Mouse (Mus musculus) neural tube, embryonic 15.5 days (tissue): ENCODE measurements around the gene Wdr27. TPM values are rescaled to one million over a fixed set of nuclear protein-coding genes. Genes with fewer than 3 reads are reported as not detected.

Source experiments
- ATAC-seq: fragments of 200-750 bp; cut with Nextera tagmentation; 2 replicates; pipeline ENCODE4 v1.8.0; 2017; ENCODE audit warnings: mild to moderate bottlenecking, moderate TSS enrichment, moderate library complexity; ENCODE audit not compliant: low FRiP score
- H3K27ac ChIP-seq: fragments of 300-500 bp; sonication (generic); replicated peaks from 2 replicates; pipeline ENCODE4 v1.5.1; 2015; ENCODE audit warnings: mild to moderate bottlenecking, inconsistent platforms
- H3K27me3 ChIP-seq: fragments of 300-500 bp; sonication (generic); replicated peaks from 2 replicates; pipeline ENCODE4 v1.6.1; 2015; ENCODE audit warnings: inconsistent platforms
- H3K36me3 ChIP-seq: fragments of 300-500 bp; sonication (generic); 2 replicates; pipeline ENCODE4 v1.6.1; 2015; ENCODE audit warnings: inconsistent platforms
- H3K4me1 ChIP-seq: fragments of 300-500 bp; sonication (generic); 2 replicates; pipeline ENCODE4 v1.6.1; 2015; ENCODE audit warnings: inconsistent platforms
- H3K4me2 ChIP-seq: fragments of 300-500 bp; sonication (generic); 2 replicates; pipeline ENCODE4 v1.6.1; 2015; ENCODE audit warnings: inconsistent platforms, mild to moderate bottlenecking, moderate library complexity
- H3K4me3 ChIP-seq: fragments of 300-500 bp; sonication (generic); replicated peaks from 2 replicates; pipeline ENCODE4 v1.5.1; 2015; ENCODE audit warnings: mild to moderate bottlenecking, inconsistent platforms
- H3K9ac ChIP-seq: fragments of 300-500 bp; sonication (generic); replicated peaks from 2 replicates; pipeline ENCODE4 v1.6.1; 2015; ENCODE audit warnings: mild to moderate bottlenecking, inconsistent platforms
- H3K9me3 ChIP-seq: fragments of 300-500 bp; sonication (generic); replicated peaks from 2 replicates; pipeline ENCODE4 v1.6.1; 2016; ENCODE audit warnings: inconsistent platforms
- WGBS: fragments of 180-500 bp; shearing (Covaris S2); methylation state at CpG from one replicate; pipeline ENCODE4 v1.1.7; 2015; ENCODE audit warnings: mixed read lengths; 5-methylcytosine and 5-hydroxymethylcytosine counted together
- polyA plus RNA-seq: library from polyadenylated mRNA; unstranded; fragments of >200 nt; fragmentation: Nextera tagmentation; extraction: Ambion mirVana; gene quantifications from 2 replicates; pipeline ENCODE4 v1.2.1, GENCODE M21; 2015

The Wdr27 gene
- polyA plus RNA-seq, 1 experiment from 2014 or later, result 8.9 TPM

GRCm38 (mm10) chr17:14812033-14812432 lies 130.9 kb downstream of the Wdr27 start:
- 92% methylated on average over 8 of the region's 8 CpGs for WGBS
- Histone ChIP-seq H3K4me1 (no peaks in the 10 kb centered on the region), H3K27ac (no peak overlapping the region), H3K4me3 (no peak overlapping the region), H3K4me2 (no peak overlapping the region), H3K9ac (no peak overlapping the region), H3K9me3 (no peaks in the 10 kb centered on the region), H3K36me3 (no peaks in the 10 kb centered on the region), H3K27me3 (no peaks in the 10 kb centered on the region)
- ATAC-seq, result no peak

DNA sequence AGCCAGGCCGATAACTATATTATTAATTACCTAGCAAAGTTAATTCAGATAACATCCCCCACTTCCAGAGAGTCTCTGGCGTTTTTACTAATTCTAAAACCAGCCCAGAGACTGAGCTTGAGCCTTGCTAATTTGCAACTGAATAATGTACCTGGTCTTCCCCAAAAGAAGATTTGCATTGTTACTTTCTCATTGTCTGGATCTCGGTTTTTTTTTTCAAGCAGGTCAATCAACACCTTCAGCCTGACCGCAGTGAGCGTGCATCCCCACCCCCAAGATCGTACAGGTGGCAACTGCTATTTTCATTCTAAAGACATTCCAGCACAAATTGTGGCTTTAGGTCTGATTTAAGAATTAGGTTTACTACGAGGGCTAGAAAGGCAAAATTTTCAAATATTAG lies 136.2 kb downstream of the Wdr27 start:
- H3K9ac ChIP-seq, result no peak overlapping the region
- no peaks in the 10 kb centered on the region for H3K9me3 ChIP-seq
- no peak overlapping the region for H3K27ac ChIP-seq
- no peak for ATAC-seq
- H3K27me3 ChIP-seq, result no peaks in the 10 kb centered on the region
- WGBS, result 92% methylated on average over 7 of the region's 7 CpGs
- no peaks in the 10 kb centered on the region for H3K4me1 ChIP-seq
- no peak overlapping the region for H3K4me3 ChIP-seq
- no peaks in the 10 kb centered on the region for H3K36me3 ChIP-seq
- H3K4me2 ChIP-seq, result no peak overlapping the region

DNA sequence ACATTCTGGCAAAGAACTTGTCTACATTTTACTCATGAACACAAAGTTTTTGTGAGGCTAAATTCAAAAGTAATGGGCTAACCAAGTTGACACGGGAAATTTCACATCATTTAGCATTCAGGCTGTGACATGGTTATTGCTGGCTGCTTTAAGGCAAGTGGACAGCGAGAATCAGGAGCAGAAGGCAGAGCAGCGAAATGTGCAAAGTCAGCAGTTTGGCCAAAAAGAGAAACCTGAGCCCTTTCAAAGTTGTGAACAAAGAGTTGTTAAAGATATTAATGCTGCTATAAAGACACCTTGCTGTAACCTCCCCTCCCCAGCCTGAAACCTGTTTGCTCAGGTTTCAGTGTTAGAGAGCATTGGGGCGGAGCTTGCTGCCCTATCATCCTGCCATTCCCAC lies 143.7 kb downstream of the Wdr27 start:
- no peaks in the 10 kb centered on the region for H3K27me3 ChIP-seq
- no peak overlapping the region for H3K9ac ChIP-seq
- no peaks in the 10 kb centered on the region for H3K4me1 ChIP-seq
- H3K4me2 ChIP-seq, result no peak overlapping the region
- no peaks in the 10 kb centered on the region for H3K36me3 ChIP-seq
- H3K27ac ChIP-seq, result no peak overlapping the region
- WGBS, result 87% methylated on average over 4 of the region's 4 CpGs
- ATAC-seq, result no peak
- no peak overlapping the region for H3K4me3 ChIP-seq
- peaks cover 2% of the 10 kb centered on the region; the same call in 1 of the 2 replicates for H3K9me3 ChIP-seq

DNA sequence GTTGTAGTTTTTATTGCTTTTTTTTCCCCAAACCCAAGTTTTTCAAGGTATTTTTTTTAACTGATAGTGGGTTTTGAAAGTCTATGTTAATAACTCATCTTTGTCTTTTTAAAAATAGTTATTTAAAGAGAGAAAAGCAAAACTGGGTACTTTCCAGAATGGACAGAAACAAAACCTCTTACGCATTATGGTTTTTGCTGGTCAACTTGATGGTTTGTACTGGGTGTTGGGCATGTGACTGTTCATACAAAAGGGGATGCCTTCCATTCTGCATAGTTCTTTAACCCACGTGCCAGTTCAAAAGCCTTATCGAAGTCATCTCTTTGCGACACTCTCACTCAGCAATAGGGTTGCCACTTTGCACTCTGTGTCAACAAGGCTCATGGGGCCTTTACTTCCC lies 147.9 kb downstream of the Wdr27 start:
- WGBS, result 98% methylated on average over 4 of the region's 4 CpGs
- H3K4me3 ChIP-seq, result no peak overlapping the region
- no peak overlapping the region for H3K27ac ChIP-seq
- H3K9me3 ChIP-seq, result peaks cover 5% of the 10 kb centered on the region; the same call in 1 of the 2 replicates
- H3K36me3 ChIP-seq, result no peaks in the 10 kb centered on the region
- no peak overlapping the region for H3K4me2 ChIP-seq
- H3K27me3 ChIP-seq, result no peaks in the 10 kb centered on the region
- no peaks in the 10 kb centered on the region for H3K4me1 ChIP-seq
- H3K9ac ChIP-seq, result no peak overlapping the region
- ATAC-seq, result no peak

- Histone ChIP-seq H3K4me1 (no peaks in the 10 kb centered on the region), H3K27ac (no peak overlapping the region), H3K9me3 (no peaks in the 10 kb centered on the region), H3K27me3 (no peaks in the 10 kb centered on the region), H3K36me3 (no peaks in the 10 kb centered on the region), H3K9ac (no peak overlapping the region), H3K4me2 (no peak overlapping the region), H3K4me3 (no peak overlapping the region)
- no peak for ATAC-seq
- WGBS, result 93% methylated on average over 5 of the region's 5 CpGs
These were observed 163.6 kb downstream of the Wdr27 start for GRCm38 (mm10) chr17:14779356-14779755.

GRCm38 (mm10) chr17:14771339-14771738 lies 171.6 kb downstream of the Wdr27 start:
- Histone ChIP-seq H3K27me3 (no peaks in the 10 kb centered on the region), H3K4me3 (no peak overlapping the region), H3K36me3 (no peaks in the 10 kb centered on the region), H3K4me2 (no peak overlapping the region), H3K9me3 (no peaks in the 10 kb centered on the region), H3K9ac (no peak overlapping the region), H3K27ac (no peak overlapping the region), H3K4me1 (no peaks in the 10 kb centered on the region)
- ATAC-seq, result no peak
- WGBS, result 80% methylated on average over 4 of the region's 4 CpGs

GRCm38 (mm10) chr17:14770377-14770776 lies 172.6 kb downstream of the Wdr27 start:
- Histone ChIP-seq H3K27me3 (no peaks in the 10 kb centered on the region), H3K9me3 (no peaks in the 10 kb centered on the region), H3K9ac (no peak overlapping the region), H3K4me2 (no peak overlapping the region), H3K27ac (no peak overlapping the region), H3K4me3 (no peak overlapping the region), H3K4me1 (no peaks in the 10 kb centered on the region), H3K36me3 (no peaks in the 10 kb centered on the region)
- 84% methylated on average over 5 of the region's 5 CpGs for WGBS
- ATAC-seq, result no peak

Other genes with a start within 250 kb of the Wdr27 start
- gene Thbs2, start 248.9 kb downstream of the Wdr27 start, polyA plus RNA-seq, result 9.3 and 15.8 TPM in 2 replicates
- gene 1600012H06Rik, start within 50 bp of the Wdr27 start, polyA plus RNA-seq, result 26.8 TPM in 2 replicates
- 13.9 and 19.6 TPM in 2 replicates for gene Phf10, start 18.1 kb upstream of the Wdr27 start, polyA plus RNA-seq
- gene 9030025P20Rik, start 35.3 kb upstream of the Wdr27 start, polyA plus RNA-seq, result 6.5 and 8.7 TPM in 2 replicates
- not detected in 2 replicates for gene Gm3417, start 35.6 kb upstream of the Wdr27 start, polyA plus RNA-seq
- 6.2 and 6.4 TPM in 2 replicates for gene Gm3435, start 67.0 kb upstream of the Wdr27 start, polyA plus RNA-seq
- gene Ermard, start 98.0 kb upstream of the Wdr27 start, polyA plus RNA-seq, result 82.5 and 88.8 TPM in 2 replicates
- 0.68 TPM in 1 of 2 replicates, not detected in the other for gene Tcte3, start 98.3 kb upstream of the Wdr27 start, polyA plus RNA-seq
- gene Gm3448, start 98.4 kb upstream of the Wdr27 start, polyA plus RNA-seq, result 3.2 and 4.3 TPM in 2 replicates